Mouse (Mus musculus): ENCODE measurements around the gene Wdr63. TPM values are rescaled to one million over a fixed set of nuclear protein-coding genes. Genes with fewer than 3 reads are reported as not detected.
"Not testable (repeated sequence)": the region's sequence is repeated elsewhere in the genome, so short reads cannot be mapped to it uniquely, and the experiment has no call there.

Gene Wdr63
- polyA plus RNA-seq, 2 experiments from 2014 or later, result not detected

GRCm38 (mm10) chr3:146009859-146010645 lies 97.9 kb downstream of the Wdr63 start:
- ATAC-seq, result no peak

- no peak for ATAC-seq
These were observed 100.1 kb downstream of the Wdr63 start for GRCm38 (mm10) chr3:146007872-146008271.

- peak; percentile 54 for ATAC-seq
These were observed 103.4 kb downstream of the Wdr63 start for GRCm38 (mm10) chr3:146004347-146005051.

GRCm38 (mm10) chr3:145996539-145996938 lies 111.4 kb downstream of the Wdr63 start:
- ATAC-seq, result not testable (repeated sequence)

GRCm38 (mm10) chr3:145995489-145995888 lies 112.4 kb downstream of the Wdr63 start:
- no peak for ATAC-seq

GRCm38 (mm10) chr3:145993481-145994201 lies 114.3 kb downstream of the Wdr63 start:
- no peak for ATAC-seq

GRCm38 (mm10) chr3:145992796-145993195 lies 115.1 kb downstream of the Wdr63 start:
- no peak for ATAC-seq

- no peak for ATAC-seq
These were observed 115.8 kb downstream of the Wdr63 start for GRCm38 (mm10) chr3:145991976-145992730.

- no peak for ATAC-seq
These were observed 116.8 kb downstream of the Wdr63 start for GRCm38 (mm10) chr3:145991130-145991529.

Other genes with a start within 250 kb of the Wdr63 start
- 10 to 100 TPM; 51.9 to 53.0 TPM for gene Bcl10, start 185.3 kb downstream of the Wdr63 start, polyA plus RNA-seq (2017; shearing (Covaris generic))
- 10 to 100 TPM; 14.2 to 21.6 TPM for gene 2410004B18Rik, start 170.1 kb downstream of the Wdr63 start, polyA plus RNA-seq (2017; shearing (Covaris generic))
- not detected for gene Syde2, start 120.3 kb downstream of the Wdr63 start, polyA plus RNA-seq (2017; shearing (Covaris generic))
- gene Mcoln3, start 9.3 kb upstream of the Wdr63 start, polyA plus RNA-seq (2017; shearing (Covaris generic)), result 1 to 10 TPM; 3.4 to 5.1 TPM
- gene Mcoln2, start 41.7 kb upstream of the Wdr63 start, polyA plus RNA-seq (2017; shearing (Covaris generic)), result 10 to 100 TPM in 1 of 2 experiments, 1 to 10 TPM in 1; 5.6 to 11.7 TPM
- not detected for gene Lpar3, start 112.8 kb upstream of the Wdr63 start, polyA plus RNA-seq (2017; shearing (Covaris generic))